Mouse (Mus musculus): Measurements from ENCODE around the gene Dgkq.

GRCm38 (mm10) chr5:108718051-108718450 is 48.6 kb upstream of the Dgkq start:
- TF ChIP-seq CTCF (IDR thresholded peaks at IDR 0.05; ENCODE audit: borderline replicate concordance, extremely low read depth, insufficient read depth, insufficient read length) (no peak), POLR2A (IDR thresholded peaks at IDR 0.05; ENCODE audit: borderline replicate concordance, extremely low read depth, insufficient read depth, insufficient read length, poor library complexity, severe bottlenecking) (no peak)
